Mouse (Mus musculus): Measurements from ENCODE around the gene Zfp637.
"Not testable (repeated sequence)": the region's sequence is repeated elsewhere in the genome, so short reads cannot be mapped to it uniquely, and the experiment has no call there.

Zfp637 gene

GRCm38 (mm10) chr6:117862899-117863620 lies 22.1 kb downstream of the Zfp637 start:
- no peak for DNase-seq (ENCODE audit: extremely low read depth, low read depth, low spot score)

- DNase-seq (ENCODE audit: extremely low read depth, low read depth, low spot score) = no peak
These were observed 22.8 kb downstream of the Zfp637 start for GRCm38 (mm10) chr6:117863751-117864150.

GRCm38 (mm10) chr6:117868187-117868586 lies 27.2 kb downstream of the Zfp637 start:
- DNase-seq (ENCODE audit: extremely low read depth, low read depth, low spot score) = peak; percentile 52

GRCm38 (mm10) chr6:117871034-117871433 lies 30.1 kb downstream of the Zfp637 start:
- DNase-seq (ENCODE audit: extremely low read depth, low read depth, low spot score) = no peak

GRCm38 (mm10) chr6:117873450-117873849 lies 32.5 kb downstream of the Zfp637 start:
- DNase-seq (ENCODE audit: extremely low read depth, low read depth, low spot score) = not testable (repeated sequence)

GRCm38 (mm10) chr6:117874621-117875281 lies 33.8 kb downstream of the Zfp637 start:
- DNase-seq (ENCODE audit: extremely low read depth, low read depth, low spot score) = no peak

- peak; percentile 64 for DNase-seq (ENCODE audit: extremely low read depth, low read depth, low spot score)
These were observed 37.9 kb downstream of the Zfp637 start for GRCm38 (mm10) chr6:117878700-117879407.

GRCm38 (mm10) chr6:117879408-117880115 lies 38.6 kb downstream of the Zfp637 start:
- DNase-seq (ENCODE audit: extremely low read depth, low read depth, low spot score) = peak; percentile 56

- no peak for DNase-seq (ENCODE audit: extremely low read depth, low read depth, low spot score)
These were observed 39.4 kb downstream of the Zfp637 start for GRCm38 (mm10) chr6:117880394-117880838.

GRCm38 (mm10) chr6:117881229-117881628 lies 40.2 kb downstream of the Zfp637 start:
- DNase-seq (ENCODE audit: extremely low read depth, low read depth, low spot score) = no peak

- DNase-seq (ENCODE audit: extremely low read depth, low read depth, low spot score) = no peak
These were observed 41.0 kb downstream of the Zfp637 start for GRCm38 (mm10) chr6:117881997-117882396.

GRCm38 (mm10) chr6:117885943-117886342 lies 45.0 kb downstream of the Zfp637 start:
- DNase-seq (ENCODE audit: extremely low read depth, low read depth, low spot score) = no peak

GRCm38 (mm10) chr6:117888032-117888431 lies 47.1 kb downstream of the Zfp637 start:
- DNase-seq (ENCODE audit: extremely low read depth, low read depth, low spot score) = no peak

- DNase-seq (ENCODE audit: extremely low read depth, low read depth, low spot score) = no peak
These were observed 47.7 kb downstream of the Zfp637 start for GRCm38 (mm10) chr6:117888642-117889096.

- no peak for DNase-seq (ENCODE audit: extremely low read depth, low read depth, low spot score)
These were observed 49.3 kb downstream of the Zfp637 start for GRCm38 (mm10) chr6:117890257-117890656.

- DNase-seq (ENCODE audit: extremely low read depth, low read depth, low spot score) = no peak
These were observed 50.6 kb downstream of the Zfp637 start for GRCm38 (mm10) chr6:117891369-117892160.

GRCm38 (mm10) chr6:117892386-117892785 lies 51.4 kb downstream of the Zfp637 start:
- no peak for DNase-seq (ENCODE audit: extremely low read depth, low read depth, low spot score)

- DNase-seq (ENCODE audit: extremely low read depth, low read depth, low spot score) = no peak
These were observed 52.5 kb downstream of the Zfp637 start for GRCm38 (mm10) chr6:117893435-117893834.
